Mouse (Mus musculus): ENCODE measurements at regions not wholly inside any gene's neighbourhood (a gene's known extent, or its start where the extent isn't known, plus 50 kb on each side); places are given as distances from the start of the nearest gene placed in this dataset.

GRCm38 (mm10) chr2:174014361-174014760 is 61.7 kb upstream of the Stx16 start:
- WGBS, result 66% methylated on average over 2 of the region's 2 CpGs
- no peaks in the 10 kb centered on the region for H3K9me3 ChIP-seq (ENCODE audit: control insufficient read depth, low read length)
- no peak for ATAC-seq
- H3K27me3 ChIP-seq (replicated peaks; ENCODE audit: control insufficient read depth, insufficient read depth, low read length), result no peaks in the 10 kb centered on the region
- no peak overlapping the region for H3K27ac ChIP-seq (ENCODE audit: low read depth, low read length)
- H3K4me1 ChIP-seq (ENCODE audit: control insufficient read depth, insufficient read depth, low read depth, low read length), result 0 out of 2 replicates have a peak, but pooled peaks cover 3% of the 10 kb centered on the region
- H3K9ac ChIP-seq (ENCODE audit: low read depth, low read length), result no peak overlapping the region
- H3K36me3 ChIP-seq (ENCODE audit: control insufficient read depth, insufficient read depth, low read length), result no peaks in the 10 kb centered on the region
- no peak overlapping the region for H3K4me2 ChIP-seq (ENCODE audit: low read length)
- no peak overlapping the region for H3K4me3 ChIP-seq (ENCODE audit: low read length)

- ATAC-seq, result peak; percentile 55; the same call in 1 of the 2 replicates
- whole genome bisulfite sequencing, result 48% methylated on average over 14 of the region's 14 CpGs
- H3K9me3 ChIP-seq (ENCODE audit: control insufficient read depth, low read length), result no peaks in the 10 kb centered on the region
Measured at GRCm38 (mm10) chr2:174015283-174015682, 60.8 kb upstream of the Stx16 start.

DNA sequence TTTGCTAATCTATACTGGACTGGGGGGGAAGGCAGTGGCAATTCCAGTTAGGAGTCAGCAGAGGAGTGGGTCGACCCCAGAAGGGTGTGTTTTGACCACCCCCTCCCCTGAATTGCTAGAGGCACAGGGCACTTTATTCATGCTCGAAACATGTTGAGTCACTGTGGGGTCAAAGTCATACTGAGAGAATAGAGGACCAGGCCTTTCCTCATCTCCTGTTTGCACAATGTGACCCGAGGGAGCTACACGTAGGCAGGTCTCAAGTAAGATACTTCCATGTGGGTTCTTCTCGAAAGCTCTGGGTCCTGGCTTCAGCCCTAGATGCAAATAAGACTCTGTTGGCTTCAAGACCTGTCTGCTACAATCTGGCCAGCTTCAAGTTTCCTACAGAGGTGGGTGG is 60.0 kb upstream of the Stx16 start:
- ATAC-seq, result no peak
- H3K4me3 ChIP-seq (ENCODE audit: low read length), result no peak overlapping the region
- H3K9me3 ChIP-seq (ENCODE audit: control insufficient read depth, low read length), result no peaks in the 10 kb centered on the region
- no peak overlapping the region for H3K4me2 ChIP-seq (ENCODE audit: low read length)
- no peaks in the 10 kb centered on the region for H3K27me3 ChIP-seq (replicated peaks; ENCODE audit: control insufficient read depth, insufficient read depth, low read length)
- no peaks in the 10 kb centered on the region for H3K36me3 ChIP-seq (ENCODE audit: control insufficient read depth, insufficient read depth, low read length)
- H3K9ac ChIP-seq (ENCODE audit: low read depth, low read length), result no peak overlapping the region
- H3K4me1 ChIP-seq (ENCODE audit: control insufficient read depth, insufficient read depth, low read depth, low read length), result 0 out of 2 replicates have a peak, but pooled peaks cover 3% of the 10 kb centered on the region
- 87% methylated on average over 5 of the region's 5 CpGs for WGBS
- no peak overlapping the region for H3K27ac ChIP-seq (ENCODE audit: low read depth, low read length)

More at GRCm38 (mm10) chr2:174015283-174015682, 60.8 kb upstream of the Stx16 start:
- Histone ChIP-seq H3K4me2 (ENCODE audit: low read length) (no peak overlapping the region), H3K27ac (ENCODE audit: low read depth, low read length) (no peak overlapping the region), H3K4me1 (ENCODE audit: control insufficient read depth, insufficient read depth, low read depth, low read length) (0 out of 2 replicates have a peak, but pooled peaks cover 3% of the 10 kb centered on the region), H3K4me3 (ENCODE audit: low read length) (no peak overlapping the region), H3K9ac (ENCODE audit: low read depth, low read length) (no peak overlapping the region), H3K27me3 (replicated peaks; ENCODE audit: control insufficient read depth, insufficient read depth, low read length) (no peaks in the 10 kb centered on the region), H3K36me3 (ENCODE audit: control insufficient read depth, insufficient read depth, low read length) (no peaks in the 10 kb centered on the region)

GRCm38 (mm10) chr2:174017042-174017441 is 59.1 kb upstream of the Stx16 start:
- 46% methylated on average over 6 of the region's 6 CpGs for WGBS
- H3K9me3 ChIP-seq (ENCODE audit: control insufficient read depth, low read length), result no peaks in the 10 kb centered on the region
- H3K4me3 ChIP-seq (ENCODE audit: low read length), result no peak overlapping the region
- no peak overlapping the region for H3K9ac ChIP-seq (ENCODE audit: low read depth, low read length)
- H3K27me3 ChIP-seq (replicated peaks; ENCODE audit: control insufficient read depth, insufficient read depth, low read length), result no peaks in the 10 kb centered on the region
- 0 out of 2 replicates have a peak, but pooled peaks cover 3% of the 10 kb centered on the region for H3K4me1 ChIP-seq (ENCODE audit: control insufficient read depth, insufficient read depth, low read depth, low read length)
- no peak overlapping the region for H3K27ac ChIP-seq (ENCODE audit: low read depth, low read length)
- H3K4me2 ChIP-seq (ENCODE audit: low read length), result no peak overlapping the region
- no peak for ATAC-seq
- H3K36me3 ChIP-seq (ENCODE audit: control insufficient read depth, insufficient read depth, low read length), result no peaks in the 10 kb centered on the region

- no peaks in the 10 kb centered on the region for H3K27me3 ChIP-seq (replicated peaks; ENCODE audit: control insufficient read depth, insufficient read depth, low read length)
- no peaks in the 10 kb centered on the region for H3K36me3 ChIP-seq (ENCODE audit: control insufficient read depth, insufficient read depth, low read length)
- no peaks in the 10 kb centered on the region for H3K9me3 ChIP-seq (ENCODE audit: control insufficient read depth, low read length)
- no peak overlapping the region for H3K9ac ChIP-seq (ENCODE audit: low read depth, low read length)
- WGBS, result 76% methylated on average over 3 of the region's 3 CpGs
- 0 out of 2 replicates have a peak, but pooled peaks cover 3% of the 10 kb centered on the region for H3K4me1 ChIP-seq (ENCODE audit: control insufficient read depth, insufficient read depth, low read depth, low read length)
- H3K4me2 ChIP-seq (ENCODE audit: low read length), result no peak overlapping the region
- no peak for ATAC-seq
- no peak overlapping the region for H3K27ac ChIP-seq (ENCODE audit: low read depth, low read length)
- no peak overlapping the region for H3K4me3 ChIP-seq (ENCODE audit: low read length)
Measured at GRCm38 (mm10) chr2:174017596-174017995, 58.5 kb upstream of the Stx16 start.

GRCm38 (mm10) chr2:174018002-174018401 is 58.1 kb upstream of the Stx16 start:
- ATAC-seq, result no peak
- Histone ChIP-seq H3K27me3 (replicated peaks; ENCODE audit: control insufficient read depth, insufficient read depth, low read length) (no peaks in the 10 kb centered on the region), H3K9me3 (ENCODE audit: control insufficient read depth, low read length) (no peaks in the 10 kb centered on the region), H3K4me3 (ENCODE audit: low read length) (no peak overlapping the region), H3K27ac (ENCODE audit: low read depth, low read length) (no peak overlapping the region), H3K4me1 (ENCODE audit: control insufficient read depth, insufficient read depth, low read depth, low read length) (0 out of 2 replicates have a peak, but pooled peaks cover 3% of the 10 kb centered on the region), H3K4me2 (ENCODE audit: low read length) (no peak overlapping the region), H3K9ac (ENCODE audit: low read depth, low read length) (no peak overlapping the region), H3K36me3 (ENCODE audit: control insufficient read depth, insufficient read depth, low read length) (no peaks in the 10 kb centered on the region)
- 73% methylated on average over 7 of the region's 7 CpGs for WGBS

GRCm38 (mm10) chr2:174018986-174019385 is 57.1 kb upstream of the Stx16 start:
- Histone ChIP-seq H3K4me2 (ENCODE audit: low read length) (no peak overlapping the region), H3K4me3 (ENCODE audit: low read length) (no peak overlapping the region), H3K36me3 (ENCODE audit: control insufficient read depth, insufficient read depth, low read length) (no peaks in the 10 kb centered on the region), H3K27ac (ENCODE audit: low read depth, low read length) (no peak overlapping the region), H3K4me1 (ENCODE audit: control insufficient read depth, insufficient read depth, low read depth, low read length) (0 out of 2 replicates have a peak, but pooled peaks cover 3% of the 10 kb centered on the region), H3K27me3 (replicated peaks; ENCODE audit: control insufficient read depth, insufficient read depth, low read length) (no peaks in the 10 kb centered on the region), H3K9me3 (ENCODE audit: control insufficient read depth, low read length) (no peaks in the 10 kb centered on the region), H3K9ac (ENCODE audit: low read depth, low read length) (no peak overlapping the region)
- no peak for ATAC-seq
- WGBS, result 98% methylated on average over 4 of the region's 4 CpGs

DNA sequence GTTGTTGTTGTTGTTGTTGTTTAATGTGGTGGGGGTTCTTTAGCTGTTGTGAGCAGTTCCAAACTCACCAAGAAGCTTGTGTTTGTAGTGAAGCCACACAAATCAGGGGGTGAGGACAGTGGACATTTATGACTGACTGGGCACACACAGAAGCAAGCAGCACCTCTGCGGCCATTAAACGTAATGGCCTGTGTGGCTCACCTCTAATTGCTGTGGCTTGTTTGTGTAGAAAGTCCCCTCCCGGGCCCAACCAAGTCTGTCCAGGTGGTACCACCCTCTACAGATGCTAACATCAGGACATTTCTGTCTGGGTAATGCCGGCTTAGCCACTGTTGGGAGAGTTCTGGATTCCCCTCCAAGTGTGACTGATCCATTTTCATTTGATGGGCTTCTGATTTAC is 56.1 kb upstream of the Stx16 start:
- 80% methylated on average over 4 of the region's 4 CpGs for WGBS
- Histone ChIP-seq H3K4me2 (ENCODE audit: low read length) (no peak overlapping the region), H3K27me3 (replicated peaks; ENCODE audit: control insufficient read depth, insufficient read depth, low read length) (no peaks in the 10 kb centered on the region), H3K4me3 (ENCODE audit: low read length) (no peak overlapping the region), H3K36me3 (ENCODE audit: control insufficient read depth, insufficient read depth, low read length) (no peaks in the 10 kb centered on the region), H3K27ac (ENCODE audit: low read depth, low read length) (no peak overlapping the region), H3K4me1 (ENCODE audit: control insufficient read depth, insufficient read depth, low read depth, low read length) (0 out of 2 replicates have a peak, but pooled peaks cover 3% of the 10 kb centered on the region), H3K9me3 (ENCODE audit: control insufficient read depth, low read length) (no peaks in the 10 kb centered on the region), H3K9ac (ENCODE audit: low read depth, low read length) (no peak overlapping the region)
- no peak for ATAC-seq

DNA sequence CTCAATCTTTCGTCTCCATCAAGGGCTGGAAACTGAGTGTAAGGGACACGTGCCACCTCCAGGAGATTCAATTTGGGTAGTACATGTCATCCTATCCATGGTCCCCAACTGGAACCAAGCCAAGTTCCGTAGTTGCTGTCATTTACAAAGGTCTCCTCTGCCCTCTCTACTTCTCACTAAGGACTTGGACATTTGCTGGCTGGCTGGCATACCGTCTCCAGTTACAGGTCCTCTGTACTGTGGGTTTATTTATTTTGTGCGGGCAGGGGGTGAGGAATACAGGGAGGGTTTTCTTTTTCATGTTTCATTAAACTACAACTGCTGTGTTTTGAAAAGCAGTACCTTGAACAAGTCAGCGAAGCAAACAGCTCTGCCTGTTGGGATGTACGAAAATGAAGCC is 55.7 kb upstream of the Stx16 start:
- Histone ChIP-seq H3K4me3 (ENCODE audit: low read length) (no peak overlapping the region), H3K9ac (ENCODE audit: low read depth, low read length) (no peak overlapping the region), H3K4me1 (ENCODE audit: control insufficient read depth, insufficient read depth, low read depth, low read length) (0 out of 2 replicates have a peak, but pooled peaks cover under 1% of the 10 kb centered on the region), H3K9me3 (ENCODE audit: control insufficient read depth, low read length) (no peaks in the 10 kb centered on the region), H3K27me3 (replicated peaks; ENCODE audit: control insufficient read depth, insufficient read depth, low read length) (no peaks in the 10 kb centered on the region), H3K36me3 (ENCODE audit: control insufficient read depth, insufficient read depth, low read length) (no peaks in the 10 kb centered on the region), H3K4me2 (ENCODE audit: low read length) (no peak overlapping the region), H3K27ac (ENCODE audit: low read depth, low read length) (no peak overlapping the region)
- WGBS, result 75% methylated on average over 7 of the region's 7 CpGs
- ATAC-seq, result no peak

DNA sequence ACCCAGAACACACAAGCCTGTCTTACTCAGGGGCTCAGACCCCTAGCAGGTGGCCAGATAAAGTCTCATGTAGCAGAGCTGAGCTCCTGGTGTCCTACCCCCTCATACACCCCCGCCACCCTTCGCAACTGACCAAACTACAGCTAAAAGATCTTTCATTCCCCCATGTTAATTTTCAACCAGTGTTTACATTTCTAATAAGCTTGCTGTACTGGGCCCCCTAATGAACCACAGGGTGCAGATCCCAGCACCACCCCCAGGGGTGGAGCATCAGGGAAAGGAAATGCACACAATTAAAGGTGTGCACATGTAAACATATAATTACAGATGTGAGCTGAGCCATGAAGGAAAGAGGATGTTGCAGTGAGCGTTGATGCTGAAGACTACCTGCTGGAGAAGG is 54.6 kb upstream of the Stx16 start:
- H3K27me3 ChIP-seq (replicated peaks; ENCODE audit: control insufficient read depth, insufficient read depth, low read length), result no peaks in the 10 kb centered on the region
- no peak overlapping the region for H3K27ac ChIP-seq (ENCODE audit: low read depth, low read length)
- H3K9me3 ChIP-seq (ENCODE audit: control insufficient read depth, low read length), result no peaks in the 10 kb centered on the region
- no peak for ATAC-seq
- no peak overlapping the region for H3K4me2 ChIP-seq (ENCODE audit: low read length)
- 93% methylated on average over 3 of the region's 3 CpGs for WGBS
- no peak overlapping the region for H3K9ac ChIP-seq (ENCODE audit: low read depth, low read length)
- H3K4me3 ChIP-seq (ENCODE audit: low read length), result no peak overlapping the region
- H3K4me1 ChIP-seq (ENCODE audit: control insufficient read depth, insufficient read depth, low read depth, low read length), result no peaks in the 10 kb centered on the region
- no peaks in the 10 kb centered on the region for H3K36me3 ChIP-seq (ENCODE audit: control insufficient read depth, insufficient read depth, low read length)
